Mouse (Mus musculus) activated CD4-positive, CD25-positive, alpha-beta regulatory T cell, adult 9 weeks (primary cell): ENCODE data around the gene Cdkn1a. TPM values are rescaled to one million over a fixed set of nuclear protein-coding genes. Genes with fewer than 3 reads are reported as not detected.

Experiments used
- polyA plus RNA-seq: library from polyadenylated mRNA; unstranded; fragments of 100-300 nt; shearing (Covaris generic); gene quantifications from one replicate; pipeline ENCODE4 v1.2.1, GENCODE M21; 2017

Cdkn1a gene
- 5.0 TPM for polyA plus RNA-seq

DNA sequence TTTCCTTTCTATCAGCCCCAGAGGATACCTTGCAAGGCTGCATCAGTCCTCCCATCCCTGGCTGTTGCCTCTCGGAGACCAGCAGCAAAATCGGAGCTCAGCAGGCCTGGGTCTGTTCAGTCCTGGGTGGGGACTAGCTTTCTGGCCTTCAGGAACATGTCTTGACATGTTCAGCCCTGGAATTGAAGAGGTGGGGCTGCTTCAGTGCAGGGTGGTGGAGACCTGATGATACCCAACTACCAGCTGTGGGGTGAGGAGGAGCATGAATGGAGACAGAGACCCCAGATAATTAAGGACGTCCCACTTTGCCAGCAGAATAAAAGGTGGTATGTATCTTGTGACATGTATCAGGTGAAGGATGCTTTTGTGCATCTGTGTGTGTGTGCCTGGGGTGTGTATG is at the start of gene Cdkn1a:
TSS of gene Cdkn1a (plus strand) at position 201 of the 400 bp plus-strand sequence.

GRCm38 (mm10) chr17:29113591-29114352 is 23.0 kb downstream of the Cdkn1a start, which contains the start of gene Rab44:
TSS of gene Rab44 (plus strand) at chr17:29114145.

Other genes starting within 250 kb of the Cdkn1a start
- gene Pnpla1, start 232.6 kb upstream of the Cdkn1a start, polyA plus RNA-seq, result not detected
- gene 4930539E08Rik, start 175.7 kb upstream of the Cdkn1a start, polyA plus RNA-seq, result 3.1 TPM
- not detected for gene Pxt1, start 147.1 kb upstream of the Cdkn1a start, polyA plus RNA-seq
- gene Kctd20, start 139.0 kb upstream of the Cdkn1a start, polyA plus RNA-seq, result 92.2 TPM
- 252 TPM for gene Stk38, start 83.0 kb upstream of the Cdkn1a start, polyA plus RNA-seq
- gene Srsf3, start 58.3 kb upstream of the Cdkn1a start, polyA plus RNA-seq, result 545 TPM
- gene Rab44, start 23.2 kb downstream of the Cdkn1a start, polyA plus RNA-seq, result not detected
- 1.7 TPM for gene Cpne5, start 147.2 kb downstream of the Cdkn1a start, polyA plus RNA-seq
- 102 TPM for gene Ppil1, start 173.2 kb downstream of the Cdkn1a start, polyA plus RNA-seq
- 141 TPM for gene BC004004, start 177.8 kb downstream of the Cdkn1a start, polyA plus RNA-seq
- 0.13 TPM for gene Pi16, start 226.7 kb downstream of the Cdkn1a start, polyA plus RNA-seq